Mouse (Mus musculus): Measurements from ENCODE around the gene Hddc2. TPM values are rescaled to one million over a fixed set of nuclear protein-coding genes. Genes with fewer than 3 reads are reported as not detected.

Hddc2 gene
- polyA plus RNA-seq, 2 experiments: 9.1 to 19.6 TPM

DNA sequence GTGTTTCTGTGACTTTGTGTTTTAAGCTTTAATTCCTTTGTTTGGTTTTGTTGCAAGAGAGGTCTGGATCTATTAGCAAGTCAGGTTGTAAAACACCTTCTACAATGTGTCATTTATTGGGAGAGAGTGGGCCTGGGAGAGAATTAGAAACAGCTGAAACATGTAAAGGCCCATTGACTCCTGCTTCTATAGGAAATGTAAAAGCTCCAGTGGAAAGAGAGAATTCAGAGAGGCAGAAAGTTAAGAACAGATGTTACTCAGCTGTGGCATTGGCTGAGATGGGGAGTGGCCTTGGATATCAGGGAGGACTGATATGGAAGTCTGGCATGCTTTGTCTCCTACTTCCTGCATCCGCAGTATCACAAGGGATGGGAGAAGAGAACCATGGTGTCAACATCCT, 12.9 kb upstream of the Hddc2 start:
- H3K27ac ChIP-seq: no peak overlapping the region
- no peak for ATAC-seq (ENCODE audit: insufficient read depth)
- H3K36me3 ChIP-seq (replicated peaks; ENCODE audit: control insufficient read depth, insufficient read depth, low read depth): no peaks in the 10 kb centered on the region
- no peak overlapping the region for H3K4me2 ChIP-seq (ENCODE audit: low read depth)
- H3K9me3 ChIP-seq (ENCODE audit: control insufficient read depth, low read length): no peaks in the 10 kb centered on the region
- H3K4me3 ChIP-seq (ENCODE audit: insufficient read depth in 1 of 2, low read depth in 2 of 2, low read length in 2 of 2): no peak overlapping the region
- H3K9ac ChIP-seq (replicated peaks): no peak overlapping the region
- WGBS (ENCODE audit: insufficient replicate concordance): 47% methylated on average over 1 of the region's 1 CpGs
- no peak for DNase-seq (ENCODE audit: low read depth in 3 of 3, low spot score in 3 of 3)
- H3K4me1 ChIP-seq (replicated peaks; ENCODE audit: control insufficient read depth in 2 of 2, insufficient read depth in 2 of 2, low read length in 1 of 2): no peaks in the 10 kb centered on the region
- TF ChIP-seq EP300 (IDR thresholded peaks at IDR 0.05; ENCODE audit: low read depth): no peak
- TF ChIP-seq CTCF (IDR thresholded peaks at IDR 0.05; ENCODE audit: low read depth): no peak
- no peaks in the 10 kb centered on the region for H3K27me3 ChIP-seq (ENCODE audit: control insufficient read depth, insufficient read depth, low read length)

GRCm38 (mm10) chr10:31303446-31303845, 9.7 kb upstream of the Hddc2 start:
- no peaks in the 10 kb centered on the region for H3K4me1 ChIP-seq (replicated peaks; ENCODE audit: control insufficient read depth in 2 of 2, insufficient read depth in 2 of 2, low read length in 1 of 2)
- TF ChIP-seq EP300 (IDR thresholded peaks at IDR 0.05; ENCODE audit: low read depth): no peak
- TF ChIP-seq CTCF (IDR thresholded peaks at IDR 0.05; ENCODE audit: low read depth): no peak
- WGBS (ENCODE audit: insufficient replicate concordance): 78% methylated on average over 2 of the region's 2 CpGs
- no peaks in the 10 kb centered on the region for H3K9me3 ChIP-seq (ENCODE audit: control insufficient read depth, low read length)
- H3K4me3 ChIP-seq (ENCODE audit: insufficient read depth in 1 of 2, low read depth in 2 of 2, low read length in 2 of 2): no peak overlapping the region
- H3K27ac ChIP-seq: no peak overlapping the region
- no peak overlapping the region for H3K4me2 ChIP-seq (ENCODE audit: low read depth)
- no peak overlapping the region for H3K9ac ChIP-seq (replicated peaks)
- no peak for ATAC-seq (ENCODE audit: insufficient read depth)
- H3K27me3 ChIP-seq (ENCODE audit: control insufficient read depth, insufficient read depth, low read length): no peaks in the 10 kb centered on the region
- DNase-seq (ENCODE audit: low read depth in 3 of 3, low spot score in 3 of 3): no peak
- no peaks in the 10 kb centered on the region for H3K36me3 ChIP-seq (replicated peaks; ENCODE audit: control insufficient read depth, insufficient read depth, low read depth)

- H3K27me3 ChIP-seq (ENCODE audit: control insufficient read depth, insufficient read depth, low read length): no peaks in the 10 kb centered on the region
- no peak overlapping the region for H3K4me2 ChIP-seq (ENCODE audit: low read depth)
- DNase-seq (ENCODE audit: low read depth in 3 of 3, low spot score in 3 of 3): no peak
- no peak overlapping the region for H3K4me3 ChIP-seq (ENCODE audit: insufficient read depth in 1 of 2, low read depth in 2 of 2, low read length in 2 of 2)
- no peaks in the 10 kb centered on the region for H3K36me3 ChIP-seq (replicated peaks; ENCODE audit: control insufficient read depth, insufficient read depth, low read depth)
- no peaks in the 10 kb centered on the region for H3K4me1 ChIP-seq (replicated peaks; ENCODE audit: control insufficient read depth in 2 of 2, insufficient read depth in 2 of 2, low read length in 1 of 2)
- H3K27ac ChIP-seq: no peak overlapping the region
- H3K9me3 ChIP-seq (ENCODE audit: control insufficient read depth, low read length): no peaks in the 10 kb centered on the region
- TF ChIP-seq EP300 (IDR thresholded peaks at IDR 0.05; ENCODE audit: low read depth) (no peak), CTCF (IDR thresholded peaks at IDR 0.05; ENCODE audit: low read depth) (no peak)
- no peak for ATAC-seq (ENCODE audit: insufficient read depth)
- no peak overlapping the region for H3K9ac ChIP-seq (replicated peaks)
- WGBS (ENCODE audit: insufficient replicate concordance): 13% methylated on average over 1 of the region's 1 CpGs
These were observed 6.1 kb upstream of the Hddc2 start for GRCm38 (mm10) chr10:31307024-31307598.

- no peak overlapping the region for H3K4me3 ChIP-seq (ENCODE audit: insufficient read depth in 1 of 2, low read depth in 2 of 2, low read length in 2 of 2)
- peaks cover 3% of the 10 kb centered on the region in 2 experiments; a peak in 3 of 4 replicates for H3K4me1 ChIP-seq (replicated peaks; ENCODE audit: control insufficient read depth in 2 of 2, insufficient read depth in 2 of 2, low read length in 1 of 2)
- 73% methylated on average over 5 of the region's 5 CpGs for WGBS (ENCODE audit: insufficient replicate concordance)
- TF ChIP-seq EP300 (IDR thresholded peaks at IDR 0.05; ENCODE audit: low read depth): no peak
- no peak for TF ChIP-seq CTCF (IDR thresholded peaks at IDR 0.05; ENCODE audit: low read depth)
- H3K36me3 ChIP-seq (replicated peaks; ENCODE audit: control insufficient read depth, insufficient read depth, low read depth): no peaks in the 10 kb centered on the region
- no peak overlapping the region for H3K9ac ChIP-seq (replicated peaks)
- DNase-seq (ENCODE audit: low read depth in 3 of 3, low spot score in 3 of 3) (no peak), ATAC-seq (ENCODE audit: insufficient read depth) (no peak)
- no peak overlapping the region for H3K27ac ChIP-seq
- H3K9me3 ChIP-seq (ENCODE audit: control insufficient read depth, low read length): no peaks in the 10 kb centered on the region
- H3K27me3 ChIP-seq (ENCODE audit: control insufficient read depth, insufficient read depth, low read length): no peaks in the 10 kb centered on the region
- no peak overlapping the region for H3K4me2 ChIP-seq (ENCODE audit: low read depth)
These were observed 5.3 kb downstream of the Hddc2 start for GRCm38 (mm10) chr10:31318491-31318890.

DNA sequence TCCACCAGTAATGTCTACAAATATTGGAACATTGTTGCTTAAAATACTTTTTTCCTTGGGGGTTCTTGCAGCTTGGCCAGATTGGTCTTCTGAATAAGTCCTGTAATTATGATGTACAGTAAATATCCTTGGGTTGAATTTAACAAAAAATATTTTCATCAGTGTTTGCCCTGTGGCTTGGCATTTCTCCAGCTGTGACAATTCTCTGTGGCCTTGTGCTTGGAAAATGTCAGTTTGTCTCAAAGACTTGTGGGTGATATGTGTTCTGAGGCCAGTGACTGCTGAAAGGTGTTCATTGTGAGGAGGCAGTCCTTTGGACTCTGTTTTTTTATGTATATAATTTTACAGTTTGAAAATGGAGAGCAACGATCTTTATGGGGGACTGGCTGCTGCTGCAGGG, 16.3 kb downstream of the Hddc2 start:
- H3K4me2 ChIP-seq (ENCODE audit: low read depth): no peak overlapping the region
- H3K4me3 ChIP-seq (ENCODE audit: insufficient read depth in 1 of 2, low read depth in 2 of 2, low read length in 2 of 2): no peak overlapping the region
- no peak for TF ChIP-seq CTCF (IDR thresholded peaks at IDR 0.05; ENCODE audit: low read depth)
- no peak for TF ChIP-seq EP300 (IDR thresholded peaks at IDR 0.05; ENCODE audit: low read depth)
- H3K36me3 ChIP-seq (replicated peaks; ENCODE audit: control insufficient read depth, insufficient read depth, low read depth): no peaks in the 10 kb centered on the region
- no peak overlapping the region for H3K9ac ChIP-seq (replicated peaks)
- H3K27ac ChIP-seq: no peak overlapping the region
- DNase-seq (ENCODE audit: low read depth in 3 of 3, low spot score in 3 of 3): no peak
- 57% methylated on average over 1 of the region's 1 CpGs for WGBS (ENCODE audit: insufficient replicate concordance)
- no peaks in the 10 kb centered on the region for H3K9me3 ChIP-seq (ENCODE audit: control insufficient read depth, low read length)
- ATAC-seq (ENCODE audit: insufficient read depth): no peak
- no peaks in the 10 kb centered on the region for H3K27me3 ChIP-seq (ENCODE audit: control insufficient read depth, insufficient read depth, low read length)
- peaks cover 0 to 6% of the 10 kb centered on the region in 2 experiments; a peak in 2 of 4 replicates for H3K4me1 ChIP-seq (replicated peaks; ENCODE audit: control insufficient read depth in 2 of 2, insufficient read depth in 2 of 2, low read length in 1 of 2)

Data from liver, embryonic 14.5 days (tissue).